Mouse (Mus musculus) adrenal gland, postnatal 0 days (tissue): ENCODE results near the gene Pitpna. TPM values are rescaled to one million over a fixed set of nuclear protein-coding genes. Genes with fewer than 3 reads are reported as not detected.

Experiments used
- microRNA-seq: library from miRNA; unstranded; fragments of <30 nt; microRNA quantifications from one replicate; pipeline ENCODE4, GENCODE M21; 2016; ENCODE audit warnings: borderline replicate concordance; ENCODE audit not compliant: insufficient number of aligned reads
- polyA plus RNA-seq: library from polyadenylated mRNA; unstranded; fragments of >200 nt; fragmentation: Nextera tagmentation; extraction: Ambion mirVana; gene quantifications from 2 replicates; pipeline ENCODE4 v1.2.1, GENCODE M21; 2015

Pitpna gene
- polyA plus RNA-seq = 55.9 and 68.0 TPM in 2 replicates

DNA sequence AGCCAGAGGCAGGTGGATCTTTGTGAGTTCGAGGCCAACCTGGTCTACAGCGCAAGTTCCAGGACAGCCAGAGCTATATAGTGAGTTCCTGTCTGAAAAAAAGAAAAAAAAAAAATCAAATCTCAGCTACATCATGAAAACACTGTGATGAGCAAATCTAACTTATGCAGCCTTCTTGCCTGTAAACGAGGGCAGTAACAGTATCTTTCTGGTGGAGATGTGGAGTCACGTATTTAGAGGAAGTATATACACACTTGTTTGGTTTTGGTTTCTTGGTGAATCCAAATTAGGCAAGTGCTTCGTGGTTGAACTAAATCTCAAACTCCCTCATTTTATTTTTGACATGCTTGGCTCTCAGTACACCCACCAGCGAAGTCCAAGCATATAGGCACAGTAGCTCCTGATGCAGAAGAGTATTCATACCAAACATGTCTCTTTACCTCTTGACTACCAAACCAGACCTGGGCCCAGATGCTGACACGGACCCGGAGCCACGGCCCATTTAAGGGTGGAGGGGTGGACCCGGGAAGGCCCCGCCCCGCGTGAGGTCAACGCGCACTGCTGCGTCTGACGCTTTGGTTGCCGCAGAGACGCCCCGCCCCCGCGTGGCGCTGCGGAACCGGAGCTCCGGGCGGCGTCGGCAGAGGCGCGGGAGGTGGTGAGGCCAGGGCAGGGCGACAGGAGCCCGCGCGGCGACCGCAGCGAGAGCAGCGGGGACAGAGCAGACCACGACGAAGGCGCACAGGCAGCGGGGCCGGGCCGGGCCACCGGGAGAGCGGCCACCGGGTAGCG is at the start of gene Pitpna:
Pitpna (plus strand) TSS at position 605 of the 792 bp plus-strand sequence.

GRCm38 (mm10) chr11:75630645-75631229 is 42.8 kb downstream of the Pitpna start, which contains the start of gene Inpp5k:
TSS of gene Inpp5k (plus strand) at chr11:75630988.

DNA sequence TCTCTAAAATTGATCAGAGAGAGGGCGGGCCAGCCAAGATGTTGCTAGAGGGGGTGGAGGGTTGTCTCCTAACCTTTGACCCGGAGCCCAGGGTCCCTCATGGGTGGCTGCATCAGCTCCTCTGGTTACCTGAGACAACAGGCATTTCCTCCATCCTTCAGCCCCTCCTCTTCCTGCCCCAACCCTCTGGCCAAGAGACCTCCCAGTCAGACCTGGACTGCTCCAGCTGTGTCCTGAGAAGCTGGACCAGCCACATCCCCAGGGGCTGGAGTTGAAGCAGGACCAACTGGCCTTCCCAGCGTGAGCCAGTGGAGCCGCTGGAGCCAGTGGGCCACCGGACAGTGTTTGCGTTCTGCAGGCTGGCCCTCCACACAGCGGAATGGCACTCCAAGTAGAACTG is 62.4 kb downstream of the Pitpna start, which contains the start of gene Myo1c:
Myo1c (plus strand) TSS at position 194 of the 400 bp plus-strand sequence.

Small RNA genes lying within 50 kb of the gene (microRNA-seq; reads per million reads assigned to microRNA genes)
- not detected for gene Mir3971

Other genes starting within 250 kb of the Pitpna start
- gene Rpa1, start 239.8 kb upstream of the Pitpna start, polyA plus RNA-seq = 36.9 and 55.4 TPM in 2 replicates
- 7.0 and 10.2 TPM in 2 replicates for gene Smyd4, start 239.7 kb upstream of the Pitpna start, polyA plus RNA-seq
- 146 and 196 TPM in 2 replicates for gene Serpinf1, start 165.4 kb upstream of the Pitpna start, polyA plus RNA-seq
- 19.6 and 24.7 TPM in 2 replicates for gene Serpinf2, start 148.5 kb upstream of the Pitpna start, polyA plus RNA-seq
- 3.8 and 4.2 TPM in 2 replicates for gene Wdr81, start 133.4 kb upstream of the Pitpna start, polyA plus RNA-seq
- 24.9 and 26.6 TPM in 2 replicates for gene Tlcd2, start 126.4 kb upstream of the Pitpna start, polyA plus RNA-seq
- gene Prpf8, start 101.3 kb upstream of the Pitpna start, polyA plus RNA-seq = 21.3 and 27.5 TPM in 2 replicates
- 4.1 and 4.4 TPM in 2 replicates for gene Rilp, start 78.0 kb upstream of the Pitpna start, polyA plus RNA-seq
- 5.6 and 8.0 TPM in 2 replicates for gene Scarf1, start 74.6 kb upstream of the Pitpna start, polyA plus RNA-seq
- 8.5 and 9.5 TPM in 2 replicates for gene Slc43a2, start 56.4 kb upstream of the Pitpna start, polyA plus RNA-seq
- 31.3 and 51.3 TPM in 2 replicates for gene Inpp5k, start 42.9 kb downstream of the Pitpna start, polyA plus RNA-seq
- 33.3 and 43.7 TPM in 2 replicates for gene Myo1c, start 62.4 kb downstream of the Pitpna start, polyA plus RNA-seq
- gene Crk, start 91.2 kb downstream of the Pitpna start, polyA plus RNA-seq = 82.4 and 86.3 TPM in 2 replicates
- 502 and 535 TPM in 2 replicates for gene Ywhae, start 144.8 kb downstream of the Pitpna start, polyA plus RNA-seq
- 6.5 and 7.9 TPM in 2 replicates for gene Doc2b, start 208.0 kb downstream of the Pitpna start, polyA plus RNA-seq